Mouse (Mus musculus) hindbrain, embryonic 15.5 days (tissue): ENCODE measurements around the gene Vasp. TPM values are rescaled to one million over a fixed set of nuclear protein-coding genes. Genes with fewer than 3 reads are reported as not detected.
A peak's percentile ranks its signal among the peaks of the same experiment; 100 is the strongest.

Experiments used
- ATAC-seq: fragments of 200-750 bp; cut with Nextera tagmentation; 2 replicates; pipeline ENCODE4 v1.8.0; 2017; ENCODE audit warnings: low read depth, moderate number of reproducible peaks, moderate TSS enrichment; ENCODE audit not compliant: low FRiP score
- H3K27ac ChIP-seq: fragments of 300-500 bp; sonication (generic); replicated peaks from 2 replicates; pipeline ENCODE4 v1.5.1; 2015; ENCODE audit warnings: mild to moderate bottlenecking, inconsistent platforms
- H3K27me3 ChIP-seq: fragments of 300-500 bp; sonication (generic); 2 replicates; pipeline ENCODE4 v1.6.1; 2015; ENCODE audit warnings: control low read depth, inconsistent platforms
- H3K36me3 ChIP-seq: fragments of 300-500 bp; sonication (generic); 2 replicates; pipeline ENCODE4 v1.6.1; 2015; ENCODE audit warnings: control low read depth, inconsistent platforms
- H3K4me1 ChIP-seq: fragments of 300-500 bp; sonication (generic); replicated peaks from 2 replicates; pipeline ENCODE4 v1.6.1; 2015; ENCODE audit warnings: control low read depth, inconsistent platforms
- H3K4me2 ChIP-seq: fragments of 300-500 bp; sonication (generic); 2 replicates; pipeline ENCODE4 v1.6.1; 2015; ENCODE audit warnings: moderate library complexity, mild to moderate bottlenecking, inconsistent platforms
- H3K4me3 ChIP-seq: fragments of 300-500 bp; sonication (generic); 2 replicates; pipeline ENCODE4 v1.5.1; 2015; ENCODE audit warnings: mild to moderate bottlenecking, inconsistent platforms
- H3K9ac ChIP-seq: fragments of 300-500 bp; sonication (generic); 2 replicates; pipeline ENCODE4 v1.6.1; 2015; ENCODE audit warnings: inconsistent platforms
- H3K9me3 ChIP-seq: fragments of 300-500 bp; sonication (generic); 2 replicates; pipeline ENCODE4 v1.6.1; 2016; ENCODE audit warnings: control low read depth, inconsistent platforms
- WGBS: fragments of 180-500 bp; shearing (Covaris S2); methylation state at CpG from one replicate; pipeline ENCODE4 v1.1.7; 2015; 5-methylcytosine and 5-hydroxymethylcytosine counted together
- polyA plus RNA-seq: library from polyadenylated mRNA; unstranded; fragments of >200 nt; fragmentation: Nextera tagmentation; extraction: Ambion mirVana; gene quantifications from 2 replicates; pipeline ENCODE4 v1.2.1, GENCODE M21; 2015

Gene Vasp
- polyA plus RNA-seq, 1 experiment from 2014 or later = 42.1 TPM

DNA sequence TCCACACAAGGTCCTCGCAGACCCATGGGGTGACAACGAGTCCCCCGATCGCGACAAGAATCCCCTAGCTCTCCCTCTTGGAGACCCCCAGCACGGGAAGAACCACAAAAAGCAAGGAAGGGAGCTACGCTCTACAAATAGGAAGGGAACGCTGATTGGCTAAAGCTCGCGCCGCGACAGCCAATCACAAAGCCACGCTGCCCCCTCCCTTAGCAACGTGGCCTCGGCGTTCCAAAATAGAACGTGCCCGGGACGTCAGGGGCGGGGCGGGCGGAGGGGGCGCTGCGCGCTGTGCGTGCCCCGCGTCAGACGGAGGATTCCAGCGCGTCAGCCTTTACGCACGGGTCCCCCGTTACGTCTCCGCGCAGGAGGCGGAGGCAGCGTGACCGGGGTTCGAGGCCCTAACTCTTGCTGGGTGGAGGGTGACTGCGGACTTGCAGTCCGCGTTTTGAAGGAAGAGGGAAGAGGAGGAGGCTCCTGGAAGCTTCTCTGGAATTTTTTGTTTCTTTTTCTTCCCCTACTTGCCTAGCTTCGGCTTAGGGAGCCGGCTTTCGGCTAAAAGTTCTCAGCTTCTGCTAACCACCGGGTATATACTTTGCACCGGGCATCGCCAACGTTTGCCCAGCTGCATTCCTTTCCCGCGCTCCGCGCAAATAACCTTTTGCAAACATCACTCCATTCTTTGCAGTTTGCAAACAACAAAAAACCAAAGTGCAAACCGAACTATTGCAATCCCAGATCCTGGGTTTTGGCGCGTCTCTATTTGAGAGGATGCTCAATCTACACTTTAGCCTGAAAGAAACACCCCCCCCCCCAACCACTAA, 37.0 kb upstream of the Vasp start:
- Histone ChIP-seq H3K9ac (peak overlapping the region; percentile 63), H3K27me3 (peaks cover 54% of the 10 kb centered on the region), H3K4me1 (peaks cover 46% of the 10 kb centered on the region), H3K27ac (peak overlapping the region; percentile 82), H3K4me3 (peak overlapping the region; percentile 57), H3K4me2 (peak overlapping the region; percentile 100), H3K36me3 (no peaks in the 10 kb centered on the region), H3K9me3 (no peaks in the 10 kb centered on the region)
- ATAC-seq = peak; percentile 86
- under 1% methylated on average over 57 of the region's 58 CpGs for WGBS

DNA sequence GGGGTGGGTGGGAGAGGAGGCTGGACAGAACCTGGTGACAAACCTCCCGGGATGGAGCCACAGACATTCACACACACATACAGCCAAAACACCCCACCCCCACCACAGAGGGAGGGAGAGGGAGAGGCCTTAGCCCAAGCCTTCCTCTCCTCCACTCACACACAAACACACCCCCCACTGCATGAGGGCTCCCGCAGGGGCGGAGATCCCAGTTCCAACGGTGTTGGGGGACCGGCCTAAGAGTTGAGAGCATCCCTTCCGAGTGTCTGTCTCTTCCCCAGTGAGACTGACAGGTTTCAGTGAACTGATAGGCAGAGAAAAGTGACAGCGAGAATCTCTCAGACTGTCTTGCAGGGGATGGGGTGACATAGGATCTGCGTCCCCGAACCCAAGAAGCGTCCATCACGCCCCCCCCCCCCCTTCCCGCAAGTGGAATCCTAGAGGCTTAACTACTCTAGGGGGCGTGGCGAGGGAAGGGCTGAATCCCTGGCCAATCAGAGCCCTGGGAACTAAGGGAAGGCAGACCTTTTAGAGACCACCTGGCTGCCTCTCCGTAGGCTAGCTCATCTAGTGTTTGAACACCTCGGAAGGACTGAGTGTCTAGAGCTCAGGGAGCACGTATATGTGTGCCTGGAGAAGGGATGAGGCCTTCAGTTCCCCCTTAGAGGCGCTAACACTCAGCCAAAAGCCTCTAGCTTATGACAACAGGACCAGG, 36.3 kb upstream of the Vasp start:
- peak; percentile 47; the same call in 1 of the 2 replicates for ATAC-seq
- no peaks in the 10 kb centered on the region for H3K36me3 ChIP-seq
- no peaks in the 10 kb centered on the region for H3K9me3 ChIP-seq
- WGBS = 3% methylated on average over 18 of the region's 18 CpGs
- peak overlapping the region; percentile 82 for H3K27ac ChIP-seq
- peaks cover 56% of the 10 kb centered on the region for H3K27me3 ChIP-seq
- peak overlapping the region; percentile 63 for H3K9ac ChIP-seq
- peak overlapping the region; percentile 57 for H3K4me3 ChIP-seq
- H3K4me2 ChIP-seq = peak overlapping the region; percentile 100
- H3K4me1 ChIP-seq = peaks cover 48% of the 10 kb centered on the region

DNA sequence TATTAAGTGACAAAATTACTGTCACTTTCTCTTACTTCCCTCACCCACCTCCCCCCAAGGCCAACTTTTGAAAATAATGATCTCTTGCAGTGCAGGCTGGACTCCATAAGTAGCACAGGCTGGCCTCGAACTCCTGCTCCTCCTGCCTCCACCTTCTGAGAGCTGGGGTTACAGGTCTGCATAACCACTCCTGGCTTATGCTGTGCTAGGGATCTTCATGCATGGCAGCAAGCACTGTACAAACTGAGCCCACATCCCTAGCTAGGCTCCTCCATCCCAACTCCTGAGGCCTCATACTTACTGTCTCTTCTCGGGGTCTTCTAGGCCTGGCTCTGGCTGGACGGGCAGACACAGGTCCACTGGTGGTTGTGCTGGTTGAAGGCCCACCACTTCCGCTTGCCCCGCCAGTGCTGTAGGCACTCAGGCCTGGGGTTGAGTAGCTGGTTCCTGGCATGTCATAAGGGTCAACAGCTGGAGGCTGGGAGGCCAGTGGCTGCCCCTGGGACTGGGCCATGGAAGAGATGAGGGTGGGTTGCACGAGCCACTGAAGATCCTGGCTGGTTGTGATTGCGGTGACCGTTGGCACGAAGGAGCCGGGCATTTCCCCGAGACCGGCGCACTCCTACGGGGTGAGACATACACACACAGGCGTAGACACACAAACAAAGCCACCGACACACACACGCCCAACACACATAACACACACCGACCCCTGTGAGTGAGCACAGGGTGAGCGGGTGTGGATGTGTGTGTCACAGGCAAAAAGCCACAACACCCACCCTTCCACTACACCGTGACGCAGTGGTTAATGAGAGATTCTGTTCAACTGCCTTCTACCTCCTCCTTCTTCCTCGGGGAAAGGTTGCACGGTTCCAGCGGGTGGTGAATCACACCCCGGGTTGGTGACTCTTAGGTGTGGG, 35.5 kb upstream of the Vasp start:
- Histone ChIP-seq H3K9ac (no peak overlapping the region), H3K36me3 (no peaks in the 10 kb centered on the region), H3K27ac (no peak overlapping the region), H3K4me3 (0 out of 2 replicates have a peak overlapping the region, but pooled peaks have one; percentile 57), H3K4me1 (peaks cover 52% of the 10 kb centered on the region), H3K4me2 (peak overlapping the region; percentile 100), H3K9me3 (no peaks in the 10 kb centered on the region), H3K27me3 (peaks cover 58% of the 10 kb centered on the region)
- no peak for ATAC-seq
- 74% methylated on average over 25 of the region's 25 CpGs for WGBS

DNA sequence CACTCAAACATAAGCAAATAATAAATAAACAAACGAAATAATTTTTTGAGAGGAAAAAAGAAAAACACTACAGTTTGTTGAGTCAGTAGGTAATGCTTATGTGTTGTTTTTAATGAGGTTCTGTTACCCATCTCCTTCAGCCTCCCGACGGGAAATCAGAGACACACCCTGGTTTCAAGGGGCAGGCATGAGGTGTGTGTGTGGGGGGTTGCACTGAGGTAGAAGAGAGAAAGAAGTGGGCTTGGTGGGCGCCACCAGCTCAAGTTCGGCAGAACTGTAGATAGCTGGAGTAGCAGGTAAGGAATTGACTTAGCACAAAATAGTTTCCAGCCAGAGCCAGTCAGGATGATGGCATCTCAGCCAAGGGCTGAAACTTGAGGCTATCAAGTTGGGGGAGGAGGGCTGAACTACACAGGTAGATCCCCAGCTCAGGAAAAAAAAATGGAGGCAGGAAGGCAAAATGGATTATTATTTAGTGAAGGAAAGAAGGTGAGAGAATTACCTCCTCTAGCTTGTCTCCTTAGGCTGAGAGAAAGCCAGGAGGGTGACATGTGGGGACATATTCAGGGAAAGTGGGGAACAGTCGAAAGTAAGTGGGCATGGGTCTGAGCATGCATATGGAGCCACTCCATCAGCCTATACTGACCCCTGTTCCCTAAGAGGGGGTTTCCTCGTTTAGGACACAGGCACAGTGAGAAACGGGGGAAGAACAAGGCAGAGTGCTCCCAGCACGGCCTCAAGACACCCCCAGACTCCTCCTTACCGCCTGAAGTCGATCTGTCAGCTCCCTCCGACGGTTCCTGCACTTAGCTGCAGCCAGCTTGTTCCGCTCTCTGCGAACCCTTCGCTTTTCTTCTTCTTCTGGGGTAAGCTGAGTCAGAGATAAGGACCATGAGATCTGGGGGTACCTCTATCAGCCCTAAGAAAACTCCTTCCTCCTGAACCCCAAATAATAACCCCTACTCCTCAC, 34.5 kb upstream of the Vasp start:
- Histone ChIP-seq H3K27me3 (peaks cover 53% of the 10 kb centered on the region), H3K9ac (no peak overlapping the region), H3K27ac (no peak overlapping the region), H3K4me1 (peaks cover 61% of the 10 kb centered on the region), H3K36me3 (no peaks in the 10 kb centered on the region), H3K4me2 (no peak overlapping the region), H3K4me3 (no peak overlapping the region), H3K9me3 (no peaks in the 10 kb centered on the region)
- ATAC-seq = no peak
- WGBS = 50% methylated on average over 16 of the region's 16 CpGs

DNA sequence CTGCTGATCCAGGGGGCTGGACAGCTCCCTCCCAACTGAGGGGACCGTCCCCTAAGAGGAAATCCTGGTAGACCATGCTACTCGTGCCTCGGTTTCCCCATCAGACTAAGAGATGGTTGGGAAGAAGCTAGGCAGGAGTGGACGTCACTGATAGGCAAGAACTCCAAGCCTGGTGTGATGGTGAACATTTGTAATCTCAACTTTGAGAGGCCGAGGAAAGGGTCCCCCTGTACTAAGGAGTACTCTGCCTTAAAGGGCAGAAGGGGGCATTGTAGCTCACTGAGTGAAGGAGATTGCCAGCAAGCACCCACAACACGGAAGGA, 33.8 kb upstream of the Vasp start:
- Histone ChIP-seq H3K36me3 (no peaks in the 10 kb centered on the region), H3K4me2 (peak overlapping the region; percentile 54), H3K27ac (no peak overlapping the region), H3K27me3 (peaks cover 53% of the 10 kb centered on the region), H3K9ac (no peak overlapping the region), H3K9me3 (no peaks in the 10 kb centered on the region), H3K4me1 (peaks cover 58% of the 10 kb centered on the region), H3K4me3 (peak overlapping the region; percentile 31)
- WGBS = 11% methylated on average over 6 of the region's 6 CpGs
- ATAC-seq = no peak

DNA sequence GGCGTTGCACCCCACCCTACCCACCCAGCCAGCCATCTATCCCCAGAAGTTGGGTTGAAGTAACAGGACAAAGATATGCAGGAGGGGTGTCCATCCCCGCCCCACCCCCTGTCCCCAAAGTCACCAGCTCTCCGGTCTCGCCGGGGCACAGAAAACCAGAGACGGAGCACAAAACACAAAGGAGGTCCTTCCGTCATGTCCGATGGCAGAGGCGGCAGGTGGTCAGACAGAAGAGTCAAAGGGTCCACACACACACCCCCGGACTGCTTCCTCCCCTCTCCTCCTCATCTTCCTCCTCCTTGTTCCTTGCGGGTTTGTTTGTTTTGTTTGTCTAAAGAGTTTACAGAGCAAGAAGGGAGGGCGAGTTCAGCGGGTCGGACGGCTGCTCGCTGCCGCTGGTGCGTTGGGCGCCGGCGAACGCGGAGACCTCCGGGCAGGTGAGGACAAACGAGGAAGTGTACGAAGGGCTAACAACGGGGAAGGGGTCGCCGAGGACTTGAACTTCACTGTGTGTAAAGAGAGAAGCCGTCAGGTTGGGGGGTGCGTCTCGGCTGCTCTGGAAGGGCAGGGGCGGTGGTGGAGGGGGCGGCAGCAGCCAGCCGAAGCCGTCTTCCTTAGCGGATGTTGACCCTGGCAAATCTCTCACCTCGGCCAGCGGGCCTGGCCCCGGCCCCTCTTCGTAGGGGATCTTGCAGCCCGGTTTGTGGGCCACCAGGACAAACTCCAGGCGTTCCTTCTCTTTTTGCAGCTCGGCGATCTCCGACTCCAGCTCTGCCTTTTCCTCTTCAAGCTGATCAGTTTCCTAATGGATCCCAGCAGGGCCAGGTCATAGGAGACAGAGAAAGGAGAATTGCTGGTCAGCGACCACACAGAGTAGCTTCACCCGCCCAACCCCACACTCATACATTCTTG, 33.1 kb upstream of the Vasp start:
- Histone ChIP-seq H3K36me3 (no peaks in the 10 kb centered on the region), H3K27ac (no peak overlapping the region), H3K9ac (peak overlapping the region; percentile 30), H3K27me3 (peaks cover 53% of the 10 kb centered on the region), H3K9me3 (no peaks in the 10 kb centered on the region), H3K4me1 (peaks cover 57% of the 10 kb centered on the region), H3K4me3 (peak overlapping the region; percentile 31), H3K4me2 (peak overlapping the region; percentile 54)
- 1% methylated on average over 47 of the region's 48 CpGs for WGBS
- ATAC-seq = no peak

DNA sequence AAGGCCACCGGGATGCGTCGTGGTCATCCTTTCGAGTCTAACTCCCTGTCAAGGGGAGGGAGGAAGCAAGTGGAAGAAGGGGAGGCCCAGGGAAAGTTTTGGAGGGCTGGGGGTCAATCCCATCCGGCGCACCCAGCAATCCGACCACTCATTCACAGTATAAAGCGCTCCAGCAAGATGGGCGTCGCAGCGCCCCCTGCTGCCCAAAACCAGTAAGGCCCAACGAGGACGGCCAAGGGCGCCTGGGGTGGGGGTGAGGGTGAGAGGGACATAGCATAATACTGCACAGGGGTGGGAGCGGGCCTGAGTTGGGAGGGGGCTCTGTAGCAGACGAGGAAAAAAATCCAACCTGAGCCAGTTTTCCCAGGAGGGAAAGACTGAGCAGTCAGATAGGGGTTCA, 32.2 kb upstream of the Vasp start:
- H3K36me3 ChIP-seq = no peaks in the 10 kb centered on the region
- WGBS = 2% methylated on average over 16 of the region's 16 CpGs
- ATAC-seq = no peak
- no peaks in the 10 kb centered on the region for H3K9me3 ChIP-seq
- H3K4me2 ChIP-seq = peak overlapping the region; percentile 54
- peaks cover 47% of the 10 kb centered on the region for H3K4me1 ChIP-seq
- H3K27me3 ChIP-seq = peaks cover 53% of the 10 kb centered on the region
- no peak overlapping the region for H3K9ac ChIP-seq
- no peak overlapping the region for H3K27ac ChIP-seq
- peak overlapping the region; percentile 31 for H3K4me3 ChIP-seq

DNA sequence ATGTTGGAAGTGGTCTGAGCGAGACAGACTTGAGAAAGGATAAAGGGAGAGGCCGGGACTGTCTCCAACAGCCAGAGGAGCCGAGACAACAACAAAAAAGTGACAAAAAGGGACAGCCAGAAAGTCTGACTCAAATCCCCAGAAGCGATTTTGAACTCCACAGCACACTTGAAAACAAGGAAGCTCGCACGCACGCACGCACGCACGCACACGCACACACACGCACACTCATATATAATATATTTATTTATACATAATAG, 31.4 kb upstream of the Vasp start:
- H3K36me3 ChIP-seq = no peaks in the 10 kb centered on the region
- H3K9ac ChIP-seq = no peak overlapping the region
- no peak overlapping the region for H3K4me2 ChIP-seq
- WGBS = 79% methylated on average over 12 of the region's 12 CpGs
- no peaks in the 10 kb centered on the region for H3K9me3 ChIP-seq
- no peak overlapping the region for H3K4me3 ChIP-seq
- no peak for ATAC-seq
- H3K27me3 ChIP-seq = peaks cover 53% of the 10 kb centered on the region
- no peak overlapping the region for H3K27ac ChIP-seq
- H3K4me1 ChIP-seq = peaks cover 41% of the 10 kb centered on the region

DNA sequence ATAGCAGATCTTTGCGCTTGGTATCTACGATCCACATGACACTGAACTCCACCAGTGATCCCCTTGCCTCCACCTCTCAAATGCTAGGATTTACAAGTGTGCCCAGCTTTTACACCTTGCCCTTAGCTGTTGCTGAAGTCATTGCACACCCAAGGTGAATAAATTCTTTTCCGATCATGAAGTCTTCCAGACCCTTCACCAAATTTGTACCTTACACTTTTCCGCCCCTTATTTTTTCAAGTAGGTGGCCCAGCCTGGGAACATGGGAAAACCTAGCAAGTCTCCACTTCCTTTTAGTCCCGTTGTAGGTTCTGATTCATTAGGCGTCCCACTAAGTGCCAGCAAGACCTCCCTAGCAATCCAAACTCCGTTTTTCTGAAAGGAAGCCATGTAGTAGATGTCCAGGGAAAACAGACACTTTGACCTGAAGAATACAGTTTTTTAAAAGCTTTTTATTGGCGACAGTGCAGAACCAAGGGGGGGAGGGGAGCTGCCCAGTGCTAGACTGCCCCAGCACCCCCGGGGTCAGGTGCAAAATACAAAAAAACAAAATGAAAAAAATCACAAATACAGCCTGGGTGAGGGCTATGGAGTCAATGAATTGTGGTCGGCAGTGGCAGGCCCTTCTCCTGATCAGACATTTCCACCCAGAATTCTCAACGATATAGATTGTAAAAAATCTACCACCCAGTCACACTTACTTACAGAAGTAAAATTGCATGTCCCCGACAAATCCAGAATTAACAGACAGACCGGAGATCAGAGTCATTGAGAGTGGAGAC, 30.8 kb upstream of the Vasp start:
- Histone ChIP-seq H3K9ac (peak overlapping the region; percentile 43; the same call in 1 of the 2 replicates), H3K4me3 (peak overlapping the region; percentile 46), H3K4me2 (peak overlapping the region; percentile 56), H3K27ac (no peak overlapping the region), H3K9me3 (no peaks in the 10 kb centered on the region), H3K4me1 (peaks cover 36% of the 10 kb centered on the region), H3K27me3 (peaks cover 53% of the 10 kb centered on the region), H3K36me3 (no peaks in the 10 kb centered on the region)
- ATAC-seq = no peak
- 48% methylated on average over 13 of the region's 13 CpGs for WGBS
